Mouse (Mus musculus): ENCODE measurements around the gene Grik4. TPM values are rescaled to one million over a fixed set of nuclear protein-coding genes. Genes with fewer than 3 reads are reported as not detected.
A peak's percentile ranks its signal among the peaks of the same experiment; 100 is the strongest.
"Not testable (repeated sequence)": the region's sequence is repeated elsewhere in the genome, so short reads cannot be mapped to it uniquely, and the experiment has no call there.

Gene Grik4
- total RNA-seq, 4 experiments from 2014 or later: 0.04 to 0.08 TPM; not detected in 2

DNA sequence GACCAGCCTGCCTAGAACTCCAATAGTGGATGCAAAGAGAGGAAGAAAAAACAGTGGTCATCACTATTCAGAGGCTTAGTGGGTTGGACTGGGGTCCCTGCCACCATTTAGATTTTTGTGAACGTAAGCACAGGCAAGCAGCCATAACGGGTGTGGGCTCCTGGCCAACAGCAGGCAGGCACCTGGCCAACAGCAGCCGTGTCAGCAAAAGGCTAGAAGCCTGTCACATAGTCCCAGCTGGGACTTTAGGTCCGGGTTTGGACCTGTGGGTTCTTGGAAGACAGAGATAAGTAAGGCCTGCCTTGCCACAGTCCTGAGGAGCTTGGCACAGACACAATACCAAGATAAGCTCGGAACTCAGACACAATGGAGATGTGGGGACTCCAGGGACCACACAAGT, 145.1 kb downstream of the Grik4 start:
- no peak for DNase-seq (ENCODE audit: low spot score in 2 of 2)

DNA sequence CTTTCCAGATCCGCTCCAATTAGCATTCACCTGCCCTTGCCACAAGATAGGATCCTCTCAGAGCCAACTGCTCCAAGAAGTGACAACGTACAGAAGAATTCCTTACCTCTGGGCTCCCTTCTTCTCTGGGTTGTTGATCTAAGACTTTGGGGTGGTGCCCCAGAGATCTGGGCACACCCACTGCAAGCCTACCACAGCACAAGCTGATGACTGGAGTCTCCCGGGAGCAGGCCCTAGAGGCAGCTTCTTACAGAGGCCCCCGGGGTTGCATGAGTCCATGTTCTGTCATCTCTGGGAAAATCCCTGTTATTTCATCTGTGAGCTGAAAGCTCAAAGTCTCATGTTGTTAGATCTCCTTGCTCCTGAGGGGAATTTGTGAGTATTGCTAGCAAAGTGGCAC, 146.0 kb downstream of the Grik4 start:
- no peak for DNase-seq (ENCODE audit: low spot score in 2 of 2)

DNA sequence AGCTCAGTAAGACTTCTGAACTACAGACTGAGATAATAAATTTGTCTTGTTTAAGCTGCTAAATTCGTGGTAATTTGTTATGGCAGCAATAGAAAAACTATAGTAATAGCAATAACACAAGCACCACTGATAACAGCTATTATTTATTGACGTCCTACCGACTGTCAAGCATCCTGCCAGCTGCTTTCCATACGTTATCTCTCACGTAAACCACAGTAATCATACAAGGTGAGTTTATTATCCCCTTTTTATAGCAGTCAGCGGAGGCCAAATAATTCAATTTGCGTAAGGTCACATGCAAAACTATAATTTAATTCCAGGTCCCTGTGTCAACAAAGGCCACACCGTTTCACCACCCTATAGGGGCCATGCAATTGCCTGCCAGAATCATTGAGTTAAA, 147.0 kb downstream of the Grik4 start:
- no peak for DNase-seq (ENCODE audit: low spot score in 2 of 2)

DNA sequence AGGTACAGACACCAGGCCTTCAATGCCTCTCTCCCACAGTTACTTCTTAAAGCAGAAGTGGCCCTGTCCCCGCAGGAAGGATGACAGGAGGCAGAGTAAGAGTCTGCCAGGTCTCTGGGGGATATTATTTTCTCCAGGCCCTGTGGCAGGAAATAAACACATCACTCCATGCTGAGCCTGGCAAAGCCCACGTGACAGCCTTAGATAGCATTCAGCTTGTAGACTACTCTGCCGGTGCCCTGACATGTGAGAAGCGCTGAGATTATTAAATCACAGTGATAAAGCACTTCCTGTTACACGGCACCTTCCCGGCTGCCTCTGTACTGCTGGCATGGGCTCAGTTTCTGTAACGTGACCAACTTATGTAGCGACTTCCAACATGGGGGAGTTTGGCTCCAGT, 148.4 kb downstream of the Grik4 start:
- no peak for DNase-seq (ENCODE audit: low spot score in 2 of 2)

DNA sequence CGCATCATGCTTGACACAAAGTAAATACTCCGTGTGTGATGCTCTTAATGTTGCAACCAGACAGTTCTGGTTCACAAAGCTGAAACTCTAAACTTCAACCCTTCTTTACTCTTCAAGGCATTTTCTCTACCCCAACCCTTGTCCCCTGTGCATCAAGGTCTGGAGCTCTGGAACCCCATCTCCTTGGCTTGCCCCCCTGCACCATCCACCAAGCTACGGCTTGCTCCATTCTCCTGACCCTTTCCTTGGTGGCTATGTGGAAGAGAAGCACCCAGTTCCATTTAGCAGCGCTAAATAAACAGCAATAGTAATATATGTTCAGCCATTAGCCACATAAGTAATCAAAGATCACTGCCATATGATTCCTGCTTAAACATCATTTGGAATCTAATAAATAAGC, 150.3 kb downstream of the Grik4 start:
- DNase-seq (ENCODE audit: low spot score in 2 of 2): no peak

DNA sequence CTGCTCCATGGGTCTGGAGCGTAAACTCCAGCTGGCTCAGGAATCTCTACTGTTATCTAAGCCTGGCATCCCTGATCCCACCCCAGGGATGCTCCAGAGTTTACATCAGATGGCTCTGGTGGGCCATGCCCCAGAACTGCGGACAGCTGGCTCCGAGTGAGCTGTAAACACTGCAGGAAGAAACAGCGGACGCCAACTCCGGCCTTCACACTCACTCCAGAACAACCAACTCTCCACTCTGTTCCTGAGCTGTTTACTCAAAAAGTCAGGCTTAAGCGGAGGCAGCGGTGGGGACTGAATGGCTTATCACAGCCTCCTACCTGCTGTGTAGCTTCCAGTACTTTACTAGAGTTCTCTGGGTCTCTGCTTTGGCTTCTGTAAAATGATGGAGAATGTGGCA, 150.7 kb downstream of the Grik4 start:
- no peak for DNase-seq (ENCODE audit: low spot score in 2 of 2)

DNA sequence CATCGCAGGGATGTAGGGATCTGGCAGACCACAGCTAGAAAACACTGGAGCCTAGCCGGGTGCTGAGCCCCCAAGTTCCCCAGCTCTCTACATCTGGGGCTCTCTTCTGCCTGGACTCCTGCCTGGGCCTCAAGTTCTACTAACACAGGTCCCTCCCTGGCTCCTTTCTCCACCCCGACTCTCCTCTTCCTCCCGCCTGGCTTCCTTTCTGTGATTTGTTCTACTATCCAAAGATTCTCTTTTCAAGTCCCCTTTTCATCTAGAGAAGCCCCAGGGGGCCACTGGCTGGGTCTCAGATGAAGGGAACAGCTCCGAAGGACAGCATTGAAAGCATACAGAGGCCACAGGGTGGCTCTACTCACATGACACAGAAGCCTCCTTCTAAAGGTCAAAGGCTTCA, 151.9 kb downstream of the Grik4 start:
- no peak for DNase-seq (ENCODE audit: low spot score in 2 of 2)

DNA sequence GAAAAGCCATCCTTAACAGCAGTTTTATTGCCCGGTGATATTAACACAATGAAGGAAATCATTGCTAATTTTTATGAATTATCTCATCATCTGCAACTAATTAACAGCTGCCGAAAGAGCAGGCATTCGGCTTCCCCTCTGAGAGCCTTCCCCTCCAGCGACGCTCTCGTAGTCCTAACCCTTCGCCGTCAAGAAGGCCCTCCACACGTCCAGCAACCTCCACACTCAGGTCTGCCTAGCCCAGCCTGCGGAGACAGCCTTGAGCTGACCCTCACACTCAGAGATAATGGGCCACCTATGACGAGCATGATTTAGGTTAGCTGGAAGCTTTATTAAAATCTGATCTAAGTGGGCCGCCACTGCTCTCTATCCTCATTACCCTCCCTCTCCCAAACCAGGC, 152.5 kb downstream of the Grik4 start:
- no peak for DNase-seq (ENCODE audit: low spot score in 2 of 2)

DNA sequence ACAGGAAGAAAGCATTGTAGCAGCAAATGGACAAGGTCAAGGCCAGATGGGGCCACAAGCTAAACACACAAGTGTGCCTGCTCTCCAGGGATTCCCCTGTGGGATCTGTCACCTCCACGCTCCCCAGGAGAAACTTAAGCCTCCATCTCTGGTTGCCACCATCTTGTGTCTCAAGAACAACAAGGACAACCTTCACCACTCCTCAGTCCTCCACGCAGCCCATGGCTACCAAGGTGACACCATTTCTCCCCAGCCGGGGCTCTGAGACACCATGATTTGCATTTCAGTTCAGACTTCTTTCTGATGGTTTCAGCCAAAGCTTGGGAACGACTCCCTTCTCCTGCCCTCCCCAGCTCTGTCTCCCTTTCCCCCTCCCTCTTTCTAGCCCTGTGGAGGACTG, 152.9 kb downstream of the Grik4 start:
- DNase-seq (ENCODE audit: low spot score in 2 of 2): no peak

DNA sequence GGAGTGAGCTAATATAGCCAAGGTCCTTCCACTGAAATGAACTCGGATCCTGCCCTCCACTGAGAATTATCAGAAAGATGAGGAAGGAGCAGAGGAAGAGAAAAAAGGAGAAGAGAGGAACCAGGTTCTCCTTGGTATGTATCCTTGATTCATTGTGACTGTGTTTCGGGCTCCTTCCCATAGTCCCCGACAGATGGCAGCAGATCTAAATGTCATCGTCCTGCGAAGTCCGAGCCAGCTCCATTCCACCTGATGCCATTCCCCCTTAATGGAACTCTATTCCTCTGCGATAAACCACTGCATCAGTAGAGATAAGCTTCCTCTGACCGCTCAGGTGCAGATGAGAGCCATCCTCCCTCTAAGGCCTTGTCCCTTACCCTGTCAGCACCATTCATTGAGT, 155.8 kb downstream of the Grik4 start:
- DNase-seq (ENCODE audit: low spot score in 2 of 2): peak; percentile 12 to 15

DNA sequence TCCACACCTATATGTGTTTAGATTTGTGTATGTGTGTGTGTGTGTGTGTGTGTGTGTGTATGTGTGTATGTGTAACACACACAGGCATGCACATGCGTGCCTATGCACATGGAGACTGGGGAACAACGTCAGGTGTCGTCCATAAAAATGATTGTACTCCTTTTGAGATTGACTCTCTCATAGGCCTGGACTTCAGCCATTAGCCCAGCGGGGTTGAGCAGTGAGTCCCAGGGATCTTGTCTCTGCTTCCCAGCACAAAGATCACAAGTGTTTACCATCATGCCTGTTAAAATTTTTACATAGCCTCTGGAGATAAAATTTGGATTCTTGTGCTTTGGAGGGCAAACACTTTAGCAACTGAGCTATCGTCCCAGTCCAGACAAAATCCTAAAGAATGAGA, 157.4 kb downstream of the Grik4 start:
- DNase-seq (ENCODE audit: low spot score in 2 of 2): no peak

DNA sequence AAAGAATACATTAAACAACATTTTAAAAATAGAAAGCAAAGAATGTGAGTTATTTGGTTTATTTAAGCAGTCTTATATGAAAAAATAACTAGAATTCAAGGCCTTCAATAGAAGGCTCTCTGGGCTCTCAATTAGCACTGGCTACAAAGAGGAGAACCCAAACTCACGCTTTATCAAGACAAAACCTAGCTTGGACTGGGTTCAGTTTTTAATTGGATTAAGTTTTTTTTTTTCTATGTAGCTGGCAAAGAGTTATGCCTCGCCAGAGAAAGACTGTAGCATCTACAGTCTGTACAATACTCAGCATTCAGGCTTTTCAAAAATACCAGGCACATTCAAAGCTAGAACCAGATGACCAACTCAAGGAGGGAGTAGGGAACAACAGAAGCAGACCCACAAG, 158.0 kb downstream of the Grik4 start:
- no peak for DNase-seq (ENCODE audit: low spot score in 2 of 2)

DNA sequence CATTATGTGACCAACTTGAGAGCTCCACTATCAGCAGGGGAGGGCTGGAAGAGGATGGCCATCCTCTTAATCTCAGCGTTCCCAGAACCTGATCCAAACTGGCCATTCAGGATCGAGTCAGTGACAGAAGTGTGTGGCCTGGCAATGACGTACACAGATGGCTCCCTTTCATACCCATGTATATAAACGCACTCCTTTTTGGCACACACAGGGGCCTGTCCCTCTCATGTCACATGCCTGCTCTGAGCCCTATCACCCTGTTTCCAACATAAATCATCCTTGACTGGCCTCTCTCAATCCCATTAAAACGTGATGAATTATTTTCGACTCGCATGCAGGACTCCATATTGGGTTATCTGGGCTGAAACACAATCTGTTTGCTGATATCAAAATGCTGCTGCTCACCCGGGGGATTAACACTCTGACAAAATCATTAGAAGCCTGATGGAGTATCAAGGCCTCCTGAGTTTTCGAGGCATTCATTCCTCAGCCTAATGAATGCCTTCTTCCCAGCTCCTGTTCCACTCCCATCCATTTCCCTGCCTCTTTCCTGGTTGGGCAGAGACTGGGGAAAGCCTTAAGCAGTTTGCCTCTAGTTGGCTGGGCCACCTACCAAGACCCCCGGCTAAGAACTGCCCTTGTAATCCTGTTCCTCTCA, 159.0 kb downstream of the Grik4 start:
- DNase-seq (ENCODE audit: low spot score in 2 of 2): no peak

DNA sequence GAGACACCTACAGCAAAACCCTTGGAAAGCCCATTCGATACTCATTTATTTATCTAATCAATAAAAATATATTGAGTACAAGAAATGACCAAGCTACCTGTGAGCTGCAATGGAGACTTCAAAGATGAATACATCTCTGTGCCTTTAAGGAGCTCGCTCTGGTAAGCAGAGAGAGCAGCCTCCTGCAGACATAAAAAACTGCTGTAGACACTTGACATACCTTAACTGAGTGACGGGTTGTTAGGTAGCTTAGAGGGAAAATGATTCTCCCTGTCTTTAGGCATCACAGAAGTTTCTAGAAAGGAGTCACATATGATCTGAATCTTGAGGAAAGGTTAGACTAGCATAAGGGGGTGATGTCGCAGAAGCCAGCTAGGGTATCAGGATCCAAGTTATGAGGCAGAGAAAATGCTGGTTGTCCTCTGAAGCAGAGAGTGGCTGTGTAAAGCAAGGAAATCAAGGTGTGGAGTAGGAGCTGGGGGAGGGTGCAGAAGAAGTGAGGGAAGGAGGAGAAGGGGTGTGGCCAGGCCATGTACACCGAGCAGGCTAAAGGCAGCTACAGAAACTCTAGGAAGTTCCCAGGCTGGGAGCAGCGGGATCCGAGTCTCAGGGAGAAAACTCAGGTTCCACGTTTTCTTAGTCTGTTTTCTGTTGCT, 160.9 kb downstream of the Grik4 start:
- no peak for DNase-seq (ENCODE audit: low spot score in 2 of 2)

DNA sequence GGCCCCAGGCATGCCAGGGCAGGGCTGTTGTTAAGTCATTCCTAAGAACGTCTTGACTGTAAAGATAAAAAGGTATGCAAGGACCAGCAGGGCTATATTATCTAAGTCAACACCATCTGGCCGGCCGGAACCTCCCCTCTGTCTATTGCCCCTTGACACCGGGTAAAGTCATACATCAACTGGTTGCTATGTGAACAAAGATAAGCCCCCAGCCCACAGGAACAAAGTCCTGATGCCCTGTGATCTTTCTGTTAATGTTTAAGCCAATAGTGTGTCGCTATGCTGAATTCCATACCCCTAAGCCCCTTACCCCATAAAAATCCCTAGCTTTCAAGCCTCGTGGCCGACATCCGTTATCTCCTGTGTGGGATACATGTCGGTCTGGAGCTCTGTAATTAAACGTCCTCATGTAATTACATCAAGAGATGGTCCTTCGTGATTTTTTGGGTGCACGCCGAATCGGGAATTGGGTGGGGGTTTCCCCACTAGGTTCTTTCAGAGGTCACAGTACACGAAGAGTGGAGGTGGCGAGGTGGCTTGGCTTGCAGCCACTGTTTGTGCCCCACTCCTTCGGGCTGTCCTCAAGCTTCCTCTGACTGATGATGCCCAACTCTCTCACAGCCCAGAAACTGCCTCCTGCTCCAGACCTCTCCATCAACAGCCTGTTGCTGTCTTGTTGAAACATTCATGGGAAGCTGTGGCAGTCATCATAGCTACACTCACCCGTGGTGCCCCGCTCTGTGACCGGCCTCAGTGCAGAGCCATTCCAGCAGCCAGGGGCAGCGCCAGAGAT, 165.6 kb downstream of the Grik4 start:
- not testable (repeated sequence) for DNase-seq (ENCODE audit: low spot score in 2 of 2)

DNA sequence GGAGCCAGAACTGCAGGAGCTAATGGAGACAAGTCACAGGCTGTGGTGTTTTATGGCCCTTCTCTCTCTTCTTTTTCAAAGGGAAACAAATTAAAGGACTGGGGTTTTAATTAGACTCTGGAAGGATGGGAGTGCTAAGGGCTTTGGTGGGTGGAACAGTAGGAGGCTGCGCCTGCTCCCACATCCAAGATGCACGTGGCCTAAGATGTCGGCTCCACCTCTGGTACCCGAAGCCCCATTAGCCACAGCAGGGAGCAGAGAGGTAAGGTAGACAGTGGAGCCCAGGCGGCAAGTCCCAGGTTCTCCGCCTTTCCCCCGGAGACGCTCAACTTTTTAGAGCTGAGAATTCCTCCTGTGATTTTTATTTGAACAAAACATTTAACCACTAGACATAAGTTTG, 166.4 kb downstream of the Grik4 start:
- no peak for DNase-seq (ENCODE audit: low spot score in 2 of 2)

DNA sequence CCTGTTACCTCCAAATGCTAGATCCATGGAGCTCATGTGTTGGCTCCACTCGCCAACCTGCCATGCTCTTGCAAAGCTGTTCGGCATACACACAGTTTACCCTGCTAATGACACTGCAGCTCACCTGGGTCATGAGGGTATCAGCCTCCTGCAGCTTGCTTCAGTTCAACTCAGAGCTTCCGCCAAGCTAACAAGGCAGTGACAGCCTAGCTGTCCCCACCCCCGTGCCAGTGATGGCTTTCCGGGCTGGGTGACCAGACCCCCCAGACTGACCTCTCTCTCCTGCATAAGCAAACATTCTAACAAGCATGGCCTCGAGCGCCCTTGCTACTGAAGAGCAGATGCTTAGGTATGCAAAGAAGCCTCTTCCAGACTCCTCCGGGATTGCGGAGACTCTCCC, 167.5 kb downstream of the Grik4 start:
- DNase-seq (ENCODE audit: low spot score in 2 of 2): no peak

DNA sequence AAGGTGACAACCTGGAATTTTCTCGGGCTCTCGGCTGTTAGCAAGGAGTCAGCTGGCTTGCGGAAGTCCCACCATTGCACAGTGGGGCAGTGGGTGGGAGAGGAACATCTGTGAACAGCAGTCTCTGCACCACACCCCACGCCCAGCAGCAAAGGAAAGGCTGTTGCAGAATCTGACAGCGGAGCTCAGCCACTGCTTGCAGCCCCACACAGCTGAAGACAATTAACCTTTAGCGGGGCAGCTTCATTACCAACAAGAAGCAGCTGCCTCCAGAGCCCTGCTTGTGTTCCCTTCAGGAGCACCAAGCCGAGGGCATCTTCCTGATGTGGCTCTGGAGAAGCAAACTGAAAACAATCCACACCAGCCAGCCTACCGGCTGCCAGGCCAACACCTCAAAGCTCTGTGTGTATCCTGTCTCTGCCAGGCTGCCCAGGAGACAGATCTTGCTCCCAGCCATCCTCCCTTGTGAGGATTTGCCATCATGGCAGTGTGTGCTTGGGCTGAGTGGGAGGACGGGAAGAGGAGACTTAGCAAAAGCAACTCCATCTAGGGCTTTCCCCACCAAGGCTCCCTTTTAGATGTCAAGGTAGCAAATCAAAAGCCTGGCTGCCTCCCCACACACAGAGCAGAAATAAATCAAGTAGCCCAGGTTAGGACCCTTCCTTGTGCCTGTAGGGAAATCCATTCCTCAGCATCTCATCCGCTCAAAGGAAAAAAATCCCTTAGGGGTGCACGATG, 179.3 kb downstream of the Grik4 start:
- no peak for DNase-seq (ENCODE audit: low spot score in 2 of 2)

DNA sequence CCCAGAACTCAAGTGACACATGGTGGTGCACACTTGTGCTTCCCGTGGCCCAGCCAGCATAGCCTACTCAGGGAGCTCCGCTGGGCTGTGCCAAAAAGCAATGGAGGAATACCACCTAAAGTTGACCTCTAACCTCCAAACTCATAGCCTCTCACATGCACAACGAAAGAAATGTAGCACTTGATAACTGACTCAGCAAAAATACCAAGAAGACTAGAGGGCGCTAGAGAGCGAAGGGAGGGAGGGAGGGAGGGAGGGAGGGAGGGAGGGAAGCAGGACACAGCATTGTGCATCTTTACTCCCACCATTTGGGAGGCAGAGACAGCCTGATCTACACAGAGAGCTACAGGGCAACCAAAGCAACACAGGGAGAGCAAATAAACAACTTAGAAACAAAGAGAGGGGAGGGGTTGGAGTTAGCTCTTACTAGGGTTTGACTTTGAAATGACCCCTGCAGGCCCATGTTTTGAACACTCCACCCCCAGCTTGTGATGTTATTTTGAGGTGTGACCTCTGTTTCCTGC, 185.5 kb downstream of the Grik4 start:
- DNase-seq (ENCODE audit: low spot score in 2 of 2): no peak

DNA sequence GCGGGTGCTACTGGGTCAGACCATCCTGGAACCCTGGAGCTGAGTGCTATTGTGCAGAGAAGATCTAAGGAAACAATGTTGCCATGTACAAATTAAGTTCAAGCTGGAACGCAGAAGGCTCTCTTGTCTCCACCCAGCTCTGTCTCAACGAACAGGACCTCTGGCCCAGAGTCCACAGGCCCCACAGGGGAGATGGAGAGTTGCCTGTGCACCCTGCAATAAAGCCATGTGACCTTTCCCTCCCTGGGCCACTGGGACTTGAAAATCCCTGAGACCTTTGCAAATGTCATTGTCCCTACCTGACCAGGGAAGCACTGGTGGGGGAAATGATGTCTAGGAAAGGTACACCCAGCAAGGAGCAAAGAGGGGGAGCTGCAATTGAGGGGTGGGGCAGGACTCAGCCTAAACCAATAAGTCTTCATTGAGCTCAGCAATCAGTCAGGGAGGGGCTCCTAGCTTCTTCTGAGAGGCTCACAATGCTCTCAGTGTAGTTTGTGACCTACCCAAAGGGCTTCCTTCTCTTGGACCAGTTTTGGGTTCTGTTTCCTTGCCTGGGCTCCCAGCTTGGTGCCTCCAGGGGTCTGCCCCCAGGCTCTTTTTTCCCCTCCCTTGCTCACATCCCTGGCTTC, 187.2 kb downstream of the Grik4 start:
- no peak for DNase-seq (ENCODE audit: low spot score in 2 of 2)

DNA sequence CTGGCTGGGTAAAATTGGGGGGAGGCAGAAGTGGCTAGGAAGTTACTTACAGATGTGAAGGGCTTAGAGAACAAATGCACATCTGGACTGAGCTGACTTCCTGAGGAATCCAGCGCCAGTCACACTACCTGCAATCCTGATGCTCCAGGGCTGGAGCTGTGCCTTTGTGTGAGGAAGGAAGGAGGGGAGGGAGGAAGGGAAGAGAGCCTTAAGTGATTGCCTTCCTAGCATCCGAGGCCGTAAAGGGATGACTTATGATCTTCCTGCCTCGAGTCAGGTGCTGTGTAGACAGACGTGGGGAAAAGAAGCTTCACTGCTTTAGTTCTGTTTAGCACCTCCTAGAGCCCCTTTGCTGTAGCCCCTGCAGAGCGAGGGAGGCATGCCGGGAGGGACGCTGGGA, 189.6 kb downstream of the Grik4 start:
- DNase-seq (ENCODE audit: low spot score in 2 of 2): no peak

All from gastrocnemius, adult 8-10 months (tissue).